Mouse (Mus musculus) limb, embryonic 14.5 days (tissue): ENCODE results near the gene Ppp6r3. TPM values are rescaled to one million over a fixed set of nuclear protein-coding genes. Genes with fewer than 3 reads are reported as not detected.

Source experiments
- ATAC-seq: fragments of 200-750 bp; cut with Nextera tagmentation; 2 replicates; pipeline ENCODE4 v1.8.0; 2017; ENCODE audit warnings: low read depth, moderate number of reproducible peaks, moderate TSS enrichment; ENCODE audit not compliant: low FRiP score
- DNase-seq: peaks from one replicate; pipeline ENCODE4 v3.0.0-alpha.2; 2015; ENCODE audit warnings: low spot score
- H3K27ac ChIP-seq: fragments of 300-500 bp; sonication (generic); replicated peaks from 2 replicates; pipeline ENCODE4 v1.5.1; 2014; ENCODE audit warnings: low read depth, mild to moderate bottlenecking, low read length, moderate library complexity, mixed read lengths
- H3K27me3 ChIP-seq: fragments of 300-500 bp; sonication (generic); 2 replicates; pipeline ENCODE4 v1.6.1; 2014; ENCODE audit warnings: low read length, mixed read lengths; ENCODE audit not compliant: control insufficient read depth, insufficient read depth
- H3K36me3 ChIP-seq: fragments of 300-500 bp; sonication (generic); 2 replicates; pipeline ENCODE4 v1.6.1; 2014; ENCODE audit warnings: mild to moderate bottlenecking, low read length, moderate library complexity, mixed read lengths; ENCODE audit not compliant: control insufficient read depth, insufficient read depth
- H3K4me1 ChIP-seq: fragments of 300-500 bp; sonication (generic); 2 replicates; pipeline ENCODE4 v1.6.1; 2014; ENCODE audit warnings: antibody characterized with exemption, low read length, mixed read lengths; ENCODE audit not compliant: control insufficient read depth, insufficient read depth
- H3K4me2 ChIP-seq: fragments of 300-500 bp; sonication (generic); replicated peaks from 2 replicates; pipeline ENCODE4 v1.6.1; 2014; ENCODE audit warnings: low read depth, mild to moderate bottlenecking, low read length, moderate library complexity; ENCODE audit not compliant: severe bottlenecking
- H3K4me3 ChIP-seq: fragments of 300-500 bp; sonication (generic); replicated peaks from 2 replicates; pipeline ENCODE4 v1.5.1; 2014; ENCODE audit warnings: low read length
- H3K9ac ChIP-seq: fragments of 300-500 bp; sonication (generic); 2 replicates; pipeline ENCODE4 v1.6.1; 2014; ENCODE audit warnings: mild to moderate bottlenecking, low read depth, low read length, moderate library complexity; ENCODE audit not compliant: severe bottlenecking
- H3K9me3 ChIP-seq: fragments of 300-500 bp; sonication (generic); 2 replicates; pipeline ENCODE4 v1.6.1; 2016; ENCODE audit warnings: low read length; ENCODE audit not compliant: control insufficient read depth
- POLR2A ChIP-seq: fragments of 200-500 bp; IDR thresholded peaks from 2 replicates; pipeline ENCODE4 v1.8.0; 2012; ENCODE audit warnings: inconsistent platforms, mild to moderate bottlenecking, moderate library complexity, borderline replicate concordance; ENCODE audit not compliant: insufficient read depth, insufficient read length; ENCODE audit errors: extremely low read depth
- WGBS: fragments of 180-500 bp; shearing (Covaris S2); extraction: QIAGEN DNeasy Blood & Tissue Kit; methylation state at CpG from one replicate; pipeline ENCODE4 v1.1.7; 2014; 5-methylcytosine and 5-hydroxymethylcytosine counted together
- polyA plus RNA-seq, 2 experiments: library from polyadenylated mRNA; depleted of rRNA in 1 of 2; stranded (reverse) in 1 of 2; unstranded in 1 of 2; fragments of >200 nt; fragmentation: Nextera tagmentation in 1 of 2; extraction: Ambion mirVana in 1 of 2; gene quantifications; 2 replicates each; pipeline versions ENCODE4 v1.2.1 to v1.2.3; 2012 to 2014

The Ppp6r3 gene
- polyA plus RNA-seq (2012; rRNA removed) (78.7 and 80.4 TPM in 2 replicates), polyA plus RNA-seq (2014; fragmentation: Nextera tagmentation; extraction: Ambion mirVana) (61.3 and 66.1 TPM in 2 replicates)

DNA sequence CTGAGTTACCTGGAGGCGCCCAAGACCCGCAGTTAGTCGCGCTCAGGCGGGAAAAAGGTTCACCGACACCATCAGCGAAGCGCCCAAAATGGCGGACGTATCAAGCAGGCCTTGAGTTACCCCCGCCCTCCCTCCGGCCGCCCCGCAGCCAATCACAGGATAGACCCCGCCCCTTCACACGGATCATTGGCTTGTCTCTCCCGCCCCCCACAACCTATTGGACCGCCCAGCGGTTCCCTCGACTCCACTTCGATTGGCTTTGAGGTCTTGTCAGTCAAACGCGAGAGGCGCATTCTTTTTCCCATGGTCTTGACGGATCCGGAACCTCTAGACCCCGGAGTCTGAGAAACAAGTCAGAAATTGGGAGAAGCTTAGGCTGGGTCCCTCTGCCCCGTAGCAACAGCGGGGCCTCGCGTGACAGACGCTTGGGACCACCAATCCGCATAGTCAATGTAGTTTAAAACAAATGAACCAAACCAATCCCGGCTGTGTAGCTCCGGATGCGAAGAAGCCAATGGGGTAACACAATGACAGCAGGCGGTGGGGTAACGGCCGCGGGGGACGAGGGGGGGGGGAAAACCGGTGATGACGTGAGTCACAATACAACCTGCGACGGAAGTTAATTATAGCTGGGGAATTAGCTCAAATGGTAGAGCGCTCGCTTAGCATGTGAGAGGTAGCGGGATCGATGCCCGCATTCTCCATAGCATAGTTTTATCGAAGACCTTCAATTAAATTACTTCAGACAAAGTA is at the start of gene Ppp6r3:
TSS of gene Ppp6r3 (minus strand) at position 118 of the 753 bp plus-strand sequence.
- DNase-seq: peak; percentile 100
- 0 out of 2 replicates have a peak, but pooled peaks have one; percentile 46 for TF ChIP-seq POLR2A
- Histone ChIP-seq H3K9me3 (no peaks in the 10 kb centered on the region), H3K27me3 (no peaks in the 10 kb centered on the region), H3K4me3 (peak within 1 kb of the TSS; percentile 93), H3K4me1 (peaks cover 19% of the 10 kb centered on the region), H3K27ac (peak within 1 kb of the TSS; percentile 96), H3K9ac (peak within 1 kb of the TSS; percentile 91), H3K4me2 (peak within 1 kb of the TSS; percentile 81), H3K36me3 (no peaks in the 10 kb centered on the region)
- under 1% methylated on average over 45 of the region's 51 CpGs for WGBS
- ATAC-seq: peak; percentile 95

DNA sequence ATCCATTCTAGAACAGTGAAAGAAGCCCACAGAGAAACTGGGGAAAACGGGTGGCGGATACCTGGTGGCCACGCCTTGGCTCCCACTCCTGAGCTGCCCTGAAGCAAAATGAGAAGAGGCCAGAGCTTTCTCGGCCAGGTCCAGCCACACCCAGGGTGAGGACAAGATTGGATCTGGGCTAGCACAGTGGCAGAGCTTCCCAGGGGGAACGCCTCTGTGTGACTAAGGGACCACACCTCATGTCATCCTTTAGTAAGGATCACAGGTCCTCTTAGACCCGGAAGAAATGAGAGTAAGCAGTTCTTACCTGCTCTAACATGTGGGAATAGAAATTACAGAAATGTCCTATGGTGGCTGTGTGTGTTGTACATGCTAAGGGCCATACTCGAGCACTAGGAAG is 49.6 kb upstream of the Ppp6r3 start:
- Histone ChIP-seq H3K9ac (no peak overlapping the region), H3K27me3 (no peaks in the 10 kb centered on the region), H3K4me2 (no peak overlapping the region), H3K4me3 (no peak overlapping the region), H3K27ac (no peak overlapping the region), H3K4me1 (no peaks in the 10 kb centered on the region), H3K36me3 (peaks cover 86% of the 10 kb centered on the region), H3K9me3 (peaks cover 1% of the 10 kb centered on the region; the same call in 1 of the 2 replicates)
- no peak for TF ChIP-seq POLR2A
- ATAC-seq (no peak), DNase-seq (no peak)
- 91% methylated on average over 7 of the region's 7 CpGs for WGBS

DNA sequence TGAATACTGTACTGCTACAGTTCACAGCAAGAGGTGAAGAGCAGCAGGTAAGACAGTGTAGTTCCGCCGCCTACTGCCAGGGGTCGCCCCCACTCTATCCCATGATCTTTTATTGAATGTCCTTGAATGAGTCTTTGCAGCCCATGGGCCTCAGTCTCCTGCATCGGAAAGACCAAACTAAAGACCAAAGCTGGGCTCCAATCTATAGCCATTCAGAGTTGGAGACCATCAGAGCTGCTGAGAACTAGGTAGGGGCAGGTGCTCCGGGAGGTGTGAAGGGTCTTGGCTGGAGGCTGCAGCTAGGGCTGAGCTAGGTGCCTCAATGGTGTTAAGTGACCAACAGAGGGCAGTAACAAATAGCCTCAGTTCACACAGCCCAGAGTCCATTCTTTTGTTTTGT is 48.3 kb upstream of the Ppp6r3 start:
- H3K4me1 ChIP-seq: no peaks in the 10 kb centered on the region
- no peak overlapping the region for H3K4me2 ChIP-seq
- peak; percentile 42 for DNase-seq

DNA sequence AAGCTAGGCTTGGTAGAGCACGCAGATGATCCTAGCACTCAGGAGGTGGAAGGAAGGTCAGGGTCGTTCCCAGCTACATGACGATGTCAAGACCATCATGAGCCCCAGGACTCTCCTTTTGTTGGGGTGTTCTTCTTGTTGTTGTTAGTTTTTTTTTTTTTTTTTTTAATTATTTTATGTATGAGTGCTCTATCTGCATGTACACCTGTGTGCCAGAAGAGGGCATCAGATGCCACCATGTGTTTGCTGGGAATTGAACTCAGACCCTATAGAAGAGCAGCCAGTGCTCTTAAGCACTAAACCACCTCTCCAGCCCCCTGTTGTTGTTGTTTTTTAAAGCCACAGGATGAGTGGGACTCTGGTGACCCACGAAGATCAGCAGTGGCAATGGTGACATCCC is 47.7 kb upstream of the Ppp6r3 start:
- WGBS: 94% methylated on average over 4 of the region's 4 CpGs
- H3K4me3 ChIP-seq: no peak overlapping the region
- no peak for TF ChIP-seq POLR2A
- DNase-seq: no peak
- no peaks in the 10 kb centered on the region for H3K4me1 ChIP-seq
- H3K27ac ChIP-seq: no peak overlapping the region
- ATAC-seq: no peak
- peaks cover 86% of the 10 kb centered on the region for H3K36me3 ChIP-seq
- H3K4me2 ChIP-seq: no peak overlapping the region
- H3K27me3 ChIP-seq: no peaks in the 10 kb centered on the region
- H3K9me3 ChIP-seq: peaks cover 8% of the 10 kb centered on the region; the same call in 1 of the 2 replicates
- no peak overlapping the region for H3K9ac ChIP-seq

More for the DNA sequence above, 48.3 kb upstream of the Ppp6r3 start:
- no peak for TF ChIP-seq POLR2A
- ATAC-seq: 0 out of 2 replicates have a peak, but pooled peaks have one; percentile 31
- peaks cover 86% of the 10 kb centered on the region for H3K36me3 ChIP-seq
- H3K9ac ChIP-seq: no peak overlapping the region
- 68% methylated on average over 5 of the region's 5 CpGs for WGBS
- H3K27me3 ChIP-seq: no peaks in the 10 kb centered on the region
- H3K4me3 ChIP-seq: no peak overlapping the region
- peaks cover 8% of the 10 kb centered on the region; the same call in 1 of the 2 replicates for H3K9me3 ChIP-seq
- no peak overlapping the region for H3K27ac ChIP-seq

DNA sequence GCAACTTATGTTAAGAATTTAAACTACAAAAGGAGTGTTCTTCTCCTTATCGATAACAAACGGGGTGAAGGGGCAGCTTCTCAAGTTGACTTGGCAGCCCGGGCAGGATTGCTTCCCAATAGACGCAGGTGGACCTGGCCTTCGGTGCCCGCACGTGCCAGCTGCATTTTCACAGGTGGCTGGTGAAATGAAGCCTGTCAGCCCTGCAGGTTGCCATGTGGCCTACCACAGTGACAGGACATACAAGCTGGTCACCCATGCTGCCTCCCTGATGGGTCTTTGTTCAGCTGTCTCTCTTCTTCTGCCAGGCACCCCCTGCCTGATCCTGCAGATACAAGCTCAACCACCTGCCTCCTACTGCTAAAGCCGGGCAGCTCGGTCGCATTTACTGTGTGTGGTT is 45.3 kb upstream of the Ppp6r3 start:
- Histone ChIP-seq H3K36me3 (peaks cover 87% of the 10 kb centered on the region), H3K9ac (no peak overlapping the region), H3K27me3 (no peaks in the 10 kb centered on the region), H3K4me1 (no peaks in the 10 kb centered on the region), H3K4me3 (no peak overlapping the region), H3K4me2 (no peak overlapping the region), H3K27ac (no peak overlapping the region), H3K9me3 (peaks cover 8% of the 10 kb centered on the region; the same call in 1 of the 2 replicates)
- no peak for TF ChIP-seq POLR2A
- DNase-seq (no peak), ATAC-seq (no peak)
- WGBS: 94% methylated on average over 10 of the region's 10 CpGs
